Mouse (Mus musculus): ENCODE data around the gene Prmt2. TPM values are rescaled to one million over a fixed set of nuclear protein-coding genes. Genes with fewer than 3 reads are reported as not detected.

The Prmt2 gene
- polyA plus RNA-seq, 1 experiment, result 7.0 TPM

DNA sequence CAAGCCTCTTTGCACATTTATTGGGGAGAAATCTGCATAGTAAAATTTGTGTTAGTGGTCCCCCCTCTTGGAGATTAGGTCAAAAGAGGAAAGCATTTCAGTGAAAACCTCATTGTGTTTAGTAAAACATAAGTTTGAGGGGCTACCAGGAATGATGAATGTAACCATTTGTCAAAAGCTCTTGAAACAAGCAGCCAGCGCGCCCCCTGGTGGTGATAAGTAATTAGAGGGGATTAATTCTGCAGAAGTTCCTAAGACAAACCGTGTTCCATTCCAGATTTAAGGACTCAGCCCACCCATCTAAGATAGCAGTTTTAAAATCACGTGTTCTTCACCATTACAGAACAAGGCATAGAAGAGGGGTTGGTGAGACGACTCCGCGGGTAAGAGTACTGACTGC is 35.7 kb downstream of the Prmt2 start:
- no peaks in the 10 kb centered on the region for H3K36me3 ChIP-seq (ENCODE audit: control insufficient read depth, insufficient read depth, low read length)
- TF ChIP-seq CTCF (IDR thresholded peaks at IDR 0.05; ENCODE audit: control insufficient read depth, insufficient read depth, insufficient replicate concordance, low read depth, low read length) (peak; percentile 19; the same call in 1 of the 2 replicates), POLR2A (IDR thresholded peaks at IDR 0.05; ENCODE audit: control insufficient read depth, low read depth, low read length) (no peak)
- no peaks in the 10 kb centered on the region for H3K27me3 ChIP-seq (ENCODE audit: control insufficient read depth, insufficient read depth, low read length)
- no peaks in the 10 kb centered on the region; the same call in none of the 2 replicates for H3K4me1 ChIP-seq (ENCODE audit: control insufficient read depth, insufficient read depth, low read length)
- no peak overlapping the region for H3K27ac ChIP-seq (ENCODE audit: control insufficient read depth, insufficient read depth, low read depth, low read length)
- no peak overlapping the region for H3K4me3 ChIP-seq (ENCODE audit: control insufficient read depth, low read depth, low read length)

GRCm38 (mm10) chr10:76201416-76201815 is 36.2 kb downstream of the Prmt2 start:
- TF ChIP-seq POLR2A (IDR thresholded peaks at IDR 0.05; ENCODE audit: control insufficient read depth, low read depth, low read length), result no peak
- TF ChIP-seq CTCF (IDR thresholded peaks at IDR 0.05; ENCODE audit: control insufficient read depth, insufficient read depth, insufficient replicate concordance, low read depth, low read length), result no peak

GRCm38 (mm10) chr10:76188010-76188409 is 49.7 kb downstream of the Prmt2 start:
- Histone ChIP-seq H3K4me3 (ENCODE audit: control insufficient read depth, low read depth, low read length) (no peak overlapping the region), H3K36me3 (ENCODE audit: control insufficient read depth, insufficient read depth, low read length) (no peaks in the 10 kb centered on the region), H3K4me1 (ENCODE audit: control insufficient read depth, insufficient read depth, low read length) (no peaks in the 10 kb centered on the region), H3K27me3 (ENCODE audit: control insufficient read depth, insufficient read depth, low read length) (no peaks in the 10 kb centered on the region), H3K27ac (ENCODE audit: control insufficient read depth, insufficient read depth, low read depth, low read length) (no peak overlapping the region)
- no peak for TF ChIP-seq CTCF (IDR thresholded peaks at IDR 0.05; ENCODE audit: control insufficient read depth, insufficient read depth, insufficient replicate concordance, low read depth, low read length)
- no peak for TF ChIP-seq POLR2A (IDR thresholded peaks at IDR 0.05; ENCODE audit: control insufficient read depth, low read depth, low read length)

More at GRCm38 (mm10) chr10:76201416-76201815, 36.2 kb downstream of the Prmt2 start:
- no peaks in the 10 kb centered on the region for H3K36me3 ChIP-seq (ENCODE audit: control insufficient read depth, insufficient read depth, low read length)
- H3K27me3 ChIP-seq (ENCODE audit: control insufficient read depth, insufficient read depth, low read length), result no peaks in the 10 kb centered on the region
- H3K27ac ChIP-seq (ENCODE audit: control insufficient read depth, insufficient read depth, low read depth, low read length), result no peak overlapping the region
- H3K4me3 ChIP-seq (ENCODE audit: control insufficient read depth, low read depth, low read length), result no peak overlapping the region
- H3K4me1 ChIP-seq (ENCODE audit: control insufficient read depth, insufficient read depth, low read length), result no peaks in the 10 kb centered on the region; the same call in none of the 2 replicates

GRCm38 (mm10) chr10:76185216-76185615 is 52.4 kb downstream of the Prmt2 start:
- H3K27ac ChIP-seq (ENCODE audit: control insufficient read depth, insufficient read depth, low read depth, low read length), result no peak overlapping the region
- TF ChIP-seq POLR2A (IDR thresholded peaks at IDR 0.05; ENCODE audit: control insufficient read depth, low read depth, low read length) (no peak), CTCF (IDR thresholded peaks at IDR 0.05; ENCODE audit: control insufficient read depth, insufficient read depth, insufficient replicate concordance, low read depth, low read length) (no peak)
- H3K36me3 ChIP-seq (ENCODE audit: control insufficient read depth, insufficient read depth, low read length), result no peaks in the 10 kb centered on the region
- no peaks in the 10 kb centered on the region for H3K27me3 ChIP-seq (ENCODE audit: control insufficient read depth, insufficient read depth, low read length)
- H3K4me3 ChIP-seq (ENCODE audit: control insufficient read depth, low read depth, low read length), result no peak overlapping the region
- H3K4me1 ChIP-seq (ENCODE audit: control insufficient read depth, insufficient read depth, low read length), result no peaks in the 10 kb centered on the region

DNA sequence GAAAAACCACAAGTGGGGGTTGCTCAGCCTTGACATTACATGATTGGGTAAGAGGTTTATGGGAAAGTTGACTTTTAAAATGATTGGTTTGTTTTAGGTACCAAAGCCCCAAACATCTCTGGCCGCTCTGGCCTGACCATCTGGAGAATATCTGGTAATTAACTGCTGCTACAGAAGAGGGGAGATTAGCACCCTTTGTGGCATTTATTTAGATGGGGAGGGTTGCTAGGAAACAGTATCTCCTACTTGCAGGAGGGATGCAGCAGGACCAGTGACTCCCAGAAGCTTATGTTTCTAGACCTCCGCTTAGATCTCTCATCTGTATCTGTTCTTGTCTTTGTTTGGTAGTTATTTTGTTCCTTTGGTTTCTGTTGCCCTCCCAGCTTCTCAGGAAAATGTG is 62.8 kb downstream of the Prmt2 start:
- TF ChIP-seq POLR2A (IDR thresholded peaks at IDR 0.05; ENCODE audit: control insufficient read depth, low read depth, low read length) (no peak), CTCF (IDR thresholded peaks at IDR 0.05; ENCODE audit: control insufficient read depth, insufficient read depth, insufficient replicate concordance, low read depth, low read length) (no peak)
- H3K4me3 ChIP-seq (ENCODE audit: control insufficient read depth, low read depth, low read length), result no peak overlapping the region

DNA sequence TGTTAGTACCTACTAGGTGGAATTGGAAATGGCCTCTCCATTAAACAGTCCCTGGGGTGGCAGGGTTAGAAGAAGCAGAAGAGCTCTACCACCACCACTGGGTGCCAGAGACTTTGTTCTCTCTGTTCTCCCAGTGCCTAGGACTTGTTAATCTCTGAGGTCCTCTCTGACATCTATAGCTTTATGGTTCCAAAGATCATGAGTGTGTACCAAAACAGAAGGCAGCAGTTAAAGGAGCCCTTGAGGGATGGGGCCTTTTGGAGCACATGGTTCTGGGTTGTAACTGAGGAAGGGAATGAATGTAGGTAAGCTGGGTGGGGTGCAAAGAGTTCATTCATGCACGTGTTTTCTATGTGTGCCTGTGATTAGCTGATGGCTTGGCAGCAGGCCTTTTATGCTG is 79.7 kb downstream of the Prmt2 start:
- no peaks in the 10 kb centered on the region for H3K4me1 ChIP-seq (ENCODE audit: control insufficient read depth, insufficient read depth, low read length)
- H3K27ac ChIP-seq (ENCODE audit: control insufficient read depth, insufficient read depth, low read depth, low read length), result no peak overlapping the region
- H3K36me3 ChIP-seq (ENCODE audit: control insufficient read depth, insufficient read depth, low read length), result no peaks in the 10 kb centered on the region
- no peaks in the 10 kb centered on the region for H3K27me3 ChIP-seq (ENCODE audit: control insufficient read depth, insufficient read depth, low read length)
- H3K4me3 ChIP-seq (ENCODE audit: control insufficient read depth, low read depth, low read length), result no peak overlapping the region
- no peak for TF ChIP-seq CTCF (IDR thresholded peaks at IDR 0.05; ENCODE audit: control insufficient read depth, insufficient read depth, insufficient replicate concordance, low read depth, low read length)
- TF ChIP-seq POLR2A (IDR thresholded peaks at IDR 0.05; ENCODE audit: control insufficient read depth, low read depth, low read length), result no peak

More for the DNA sequence above, 62.8 kb downstream of the Prmt2 start:
- H3K27ac ChIP-seq (ENCODE audit: control insufficient read depth, insufficient read depth, low read depth, low read length), result no peak overlapping the region
- no peaks in the 10 kb centered on the region for H3K36me3 ChIP-seq (ENCODE audit: control insufficient read depth, insufficient read depth, low read length)
- no peaks in the 10 kb centered on the region for H3K4me1 ChIP-seq (ENCODE audit: control insufficient read depth, insufficient read depth, low read length)
- H3K27me3 ChIP-seq (ENCODE audit: control insufficient read depth, insufficient read depth, low read length), result no peaks in the 10 kb centered on the region

DNA sequence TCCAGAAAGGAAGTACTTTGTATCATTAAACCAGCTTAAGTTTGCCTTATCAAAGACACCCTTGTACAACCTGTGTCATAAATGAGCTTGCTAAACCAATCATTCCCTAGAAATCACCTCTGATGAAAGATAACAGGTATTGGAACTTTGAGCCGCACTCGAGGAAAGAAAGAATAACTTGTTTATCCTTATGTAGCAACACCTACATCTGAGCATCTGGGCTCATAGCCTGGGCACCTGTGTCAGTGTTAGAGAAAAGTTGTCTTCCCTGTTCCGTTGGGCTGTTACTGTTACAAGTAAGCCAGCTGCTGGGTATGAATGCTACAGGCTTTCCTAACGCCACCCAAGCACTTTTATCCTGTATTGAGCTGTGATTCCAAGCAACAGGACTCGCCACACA is 80.1 kb downstream of the Prmt2 start:
- no peaks in the 10 kb centered on the region for H3K27me3 ChIP-seq (ENCODE audit: control insufficient read depth, insufficient read depth, low read length)
- H3K4me1 ChIP-seq (ENCODE audit: control insufficient read depth, insufficient read depth, low read length), result no peaks in the 10 kb centered on the region
- H3K36me3 ChIP-seq (ENCODE audit: control insufficient read depth, insufficient read depth, low read length), result no peaks in the 10 kb centered on the region
- no peak overlapping the region for H3K4me3 ChIP-seq (ENCODE audit: control insufficient read depth, low read depth, low read length)
- TF ChIP-seq POLR2A (IDR thresholded peaks at IDR 0.05; ENCODE audit: control insufficient read depth, low read depth, low read length) (no peak), CTCF (IDR thresholded peaks at IDR 0.05; ENCODE audit: control insufficient read depth, insufficient read depth, insufficient replicate concordance, low read depth, low read length) (no peak)
- no peak overlapping the region for H3K27ac ChIP-seq (ENCODE audit: control insufficient read depth, insufficient read depth, low read depth, low read length)

Other genes starting within 250 kb of the Prmt2 start
- gene Zfp280b, start 205.2 kb downstream of the Prmt2 start, polyA plus RNA-seq (2012; rRNA removed), result 3.8 and 4.9 TPM in 2 replicates
- 4.8 and 5.5 TPM in 2 replicates for gene Slc5a4b, start 126.9 kb downstream of the Prmt2 start, polyA plus RNA-seq (2012; rRNA removed)
- 0.37 and 0.53 TPM in 2 replicates for gene Slc5a4a, start 90.4 kb downstream of the Prmt2 start, polyA plus RNA-seq (2012; rRNA removed)
- 0.78 and 0.90 TPM in 2 replicates for gene S100b, start 16.0 kb upstream of the Prmt2 start, polyA plus RNA-seq (2012; rRNA removed)
- 14.4 and 15.2 TPM in 2 replicates for gene Dip2a, start 107.4 kb upstream of the Prmt2 start, polyA plus RNA-seq (2012; rRNA removed)
- not detected in 2 replicates for gene AC141477.1, start 202.6 kb upstream of the Prmt2 start, polyA plus RNA-seq (2012; rRNA removed)
- 54.9 and 58.5 TPM in 2 replicates for gene Pcnt, start 204.9 kb upstream of the Prmt2 start, polyA plus RNA-seq (2012; rRNA removed)
- 0.23 and 0.47 TPM in 2 replicates for gene 2610028H24Rik, start 211.2 kb upstream of the Prmt2 start, polyA plus RNA-seq (2012; rRNA removed)
- 9.9 and 11.3 TPM in 2 replicates for gene Mcm3ap, start 231.1 kb upstream of the Prmt2 start, polyA plus RNA-seq (2012; rRNA removed)
- 1.1 and 1.2 TPM in 2 replicates for gene Ybey, start 231.2 kb upstream of the Prmt2 start, polyA plus RNA-seq (2012; rRNA removed)